Comparison of ENCODE assay signal across 15 mouse cellular contexts in genomic region chr12:63552831-63553230, GRCm38 (mm10).
A peak's percentile ranks its signal among the peaks of the same experiment; 100 is the strongest.
DNase-seq lines count a peak whose midpoint lies in the region; ATAC-seq and TF ChIP-seq lines count a peak whose summit lies in the region.
"Had no signal": no experiment of that assay in that cellular context is flagged by ENCODE, and none has a peak within 500 bp of the region (broad histone marks: within the 10 kb centered on the region; RNA-seq: fewer than 3 reads in every experiment).

No protein-coding gene starts in this region.

- H3K27me3 ChIP-seq in heart, embryonic 15.5 days, result no peaks in the 10 kb centered on the region
- H3K27me3 ChIP-seq in intestine, postnatal 0 days (replicated peaks; ENCODE audit: control insufficient read depth, insufficient read depth, low read length), result no peaks in the 10 kb centered on the region
- no peaks in the 10 kb centered on the region for H3K27me3 ChIP-seq in forebrain, embryonic 10.5 days (ENCODE audit: poor library complexity, severe bottlenecking)
- H3K27me3 ChIP-seq in neural tube, embryonic 15.5 days (replicated peaks), result no peaks in the 10 kb centered on the region
- no peaks in the 10 kb centered on the region for H3K27me3 ChIP-seq in midbrain, embryonic 16.5 days (ENCODE audit: control insufficient read depth, insufficient read depth, low read depth, low read length)

- H3K9ac ChIP-seq in heart, embryonic 15.5 days, result no peak overlapping the region
- H3K9ac ChIP-seq in intestine, postnatal 0 days (ENCODE audit: low read depth, low read length), result no peak overlapping the region
- H3K9ac ChIP-seq in neural tube, embryonic 15.5 days (replicated peaks), result no peak overlapping the region
- no peak overlapping the region for H3K9ac ChIP-seq in midbrain, embryonic 16.5 days (ENCODE audit: low read depth, low read length)
- H3K9ac ChIP-seq: hindbrain, embryonic 14.5 days had no signal

- ATAC-seq in heart, embryonic 15.5 days (replicated peaks; ENCODE audit: insufficient number of reproducible peaks, insufficient read depth, low FRiP score, low read depth), result no peak
- ATAC-seq in intestine, postnatal 0 days, result no peak
- no peak for ATAC-seq in neural tube, embryonic 15.5 days (ENCODE audit: low FRiP score)
- no peak for ATAC-seq in midbrain, embryonic 16.5 days
- ATAC-seq: CD4-positive, CD25-positive, alpha-beta regulatory T cell, adult 4 months; lung, postnatal 0 days had no signal

- 33% methylated on average over 4 of the region's 4 CpGs for WGBS in heart, embryonic 15.5 days
- 40% methylated on average over 4 of the region's 4 CpGs for WGBS in intestine, postnatal 0 days
- 81% methylated on average over 4 of the region's 4 CpGs for WGBS in forebrain, embryonic 10.5 days
- WGBS in neural tube, embryonic 15.5 days, result 70% methylated on average over 4 of the region's 4 CpGs
- 66% methylated on average over 4 of the region's 4 CpGs for WGBS in midbrain, embryonic 16.5 days

- H3K9me3 ChIP-seq in heart, embryonic 15.5 days (replicated peaks), result no peaks in the 10 kb centered on the region
- H3K9me3 ChIP-seq in intestine, postnatal 0 days (ENCODE audit: control insufficient read depth), result no peaks in the 10 kb centered on the region
- no peaks in the 10 kb centered on the region for H3K9me3 ChIP-seq in forebrain, embryonic 10.5 days
- no peaks in the 10 kb centered on the region for H3K9me3 ChIP-seq in neural tube, embryonic 15.5 days (replicated peaks)
- no peaks in the 10 kb centered on the region for H3K9me3 ChIP-seq in midbrain, embryonic 16.5 days (replicated peaks; ENCODE audit: control insufficient read depth, low read length, poor library complexity, severe bottlenecking)

- no peak overlapping the region for H3K27ac ChIP-seq in heart, embryonic 15.5 days
- H3K27ac ChIP-seq in intestine, postnatal 0 days (ENCODE audit: low read depth, low read length), result no peak overlapping the region
- no peak overlapping the region for H3K27ac ChIP-seq in forebrain, embryonic 10.5 days
- no peak overlapping the region for H3K27ac ChIP-seq in neural tube, embryonic 15.5 days (replicated peaks)
- H3K27ac ChIP-seq in midbrain, embryonic 16.5 days (ENCODE audit: low read length), result no peak overlapping the region
- H3K27ac ChIP-seq: hindbrain, embryonic 14.5 days had no signal

- peak overlapping the region; percentile 45; the same call in 1 of the 2 replicates for H3K4me2 ChIP-seq in heart, embryonic 15.5 days
- peak overlapping the region; percentile 38; the same call in 1 of the 2 replicates for H3K4me2 ChIP-seq in intestine, postnatal 0 days (replicated peaks; ENCODE audit: low read depth)
- no peak overlapping the region for H3K4me2 ChIP-seq in neural tube, embryonic 15.5 days
- H3K4me2 ChIP-seq in midbrain, embryonic 16.5 days (ENCODE audit: low read length), result no peak overlapping the region
- H3K4me2 ChIP-seq: hindbrain, embryonic 14.5 days; liver, embryonic 11.5 days; midbrain, embryonic 11.5 days had no signal

- TF ChIP-seq CTCF in intestine, postnatal 0 days (IDR thresholded peaks at IDR 0.05; ENCODE audit: low read depth), result no peak

- peak overlapping the region; percentile 23; the same call in 1 of the 2 replicates for H3K4me3 ChIP-seq in heart, embryonic 15.5 days
- H3K4me3 ChIP-seq in intestine, postnatal 0 days (ENCODE audit: low read depth, low read length), result no peak overlapping the region; the same call in 1 of the 2 replicates
- H3K4me3 ChIP-seq in forebrain, embryonic 10.5 days, result no peak overlapping the region
- H3K4me3 ChIP-seq in neural tube, embryonic 15.5 days (replicated peaks), result no peak overlapping the region
- no peak overlapping the region for H3K4me3 ChIP-seq in midbrain, embryonic 16.5 days (ENCODE audit: low read depth, low read length)

- H3K36me3 ChIP-seq in heart, embryonic 15.5 days, result no peaks in the 10 kb centered on the region
- no peaks in the 10 kb centered on the region for H3K36me3 ChIP-seq in intestine, postnatal 0 days (ENCODE audit: control insufficient read depth, insufficient read depth)
- H3K36me3 ChIP-seq in forebrain, embryonic 10.5 days (replicated peaks), result no peaks in the 10 kb centered on the region
- H3K36me3 ChIP-seq in neural tube, embryonic 15.5 days, result no peaks in the 10 kb centered on the region
- no peaks in the 10 kb centered on the region for H3K36me3 ChIP-seq in midbrain, embryonic 16.5 days (ENCODE audit: control insufficient read depth, insufficient read depth, low read length)

- no peak for DNase-seq in heart, adult 18-20 months
- DNase-seq in 3T3-L1 (ENCODE audit: low read depth, low spot score), result peak; percentile 66
- DNase-seq in Muller cell, postnatal 12 days (ENCODE audit: inconsistent ontology term), result peak; percentile 2
- no peak for DNase-seq in forebrain, embryonic 10.5 days (ENCODE audit: extremely low spot score, low spot score)
- DNase-seq: cerebellum, adult 11-12 months; kidney, adult 2 months had no signal

- H3K4me1 ChIP-seq in heart, embryonic 15.5 days (replicated peaks), result no peaks in the 10 kb centered on the region
- H3K4me1 ChIP-seq in intestine, postnatal 0 days (replicated peaks; ENCODE audit: control insufficient read depth, insufficient read depth, low read length), result no peaks in the 10 kb centered on the region
- no peaks in the 10 kb centered on the region for H3K4me1 ChIP-seq in forebrain, embryonic 10.5 days
- no peaks in the 10 kb centered on the region for H3K4me1 ChIP-seq in neural tube, embryonic 15.5 days
- H3K4me1 ChIP-seq in midbrain, embryonic 16.5 days (ENCODE audit: control insufficient read depth, insufficient read depth, low read length), result no peaks in the 10 kb centered on the region

Comparison
In these comparisons a context has a peak if more than half of its experiments do, and no peak if none do; other contexts are left out.
1. H3K4me2 ChIP-seq: peak in heart, embryonic 15.5 days (single experiment) and intestine, postnatal 0 days (single experiment); none in neural tube, embryonic 15.5 days (single experiment) and midbrain, embryonic 16.5 days (single experiment).
2. DNase-seq: peak in 3T3-L1 (single experiment) and Muller cell, postnatal 12 days (single experiment); none in heart, adult 18-20 months (0 of 2) and forebrain, embryonic 10.5 days (single experiment).